In the genomic region with DNA sequence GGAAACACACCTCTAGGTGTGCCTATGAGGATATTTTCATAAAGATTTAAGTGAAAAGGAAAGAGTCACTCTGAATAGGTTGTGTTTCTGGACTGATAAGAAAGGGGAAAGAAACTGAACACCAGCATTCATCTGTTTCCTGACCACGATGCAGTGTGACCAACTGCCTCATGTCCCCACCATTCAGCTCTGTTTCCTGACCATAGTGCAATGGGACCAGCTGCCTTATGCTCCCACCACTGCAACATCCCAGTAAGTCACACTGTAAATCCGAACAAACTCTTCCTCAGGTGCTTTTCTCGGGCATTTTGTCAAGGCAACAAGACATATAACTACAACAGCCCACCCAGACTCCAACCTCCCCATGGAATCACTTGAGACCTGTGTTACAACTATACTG, we compare ENCODE assay signal across 13 mouse cellular contexts. TPM values are rescaled to one million over a fixed set of nuclear protein-coding genes. Genes with fewer than 3 reads are reported as not detected.
"Had no signal": no experiment of that assay in that cellular context is flagged by ENCODE, and none has a peak within 500 bp of the region (broad histone marks: within the 10 kb centered on the region; RNA-seq: fewer than 3 reads in every experiment).

No protein-coding gene starts in this region.

- DNase-seq: kidney, postnatal 10 days; kidney, postnatal 36 days; layer of hippocampus, postnatal 36 days; liver, embryonic 13.5 days; lung, adult 2 months; lung, postnatal 14 days; lung, postnatal 4 days; midbrain, embryonic 14.5 days; thymus, adult 18-20 months; thymus, postnatal 36 days had no signal

- H3K4me3 ChIP-seq: kidney, embryonic 15.5 days; left cerebral cortex, adult 2 months; liver, embryonic 13.5 days had no signal

- H3K4me1 ChIP-seq: liver, embryonic 13.5 days had no signal

- H3K27ac ChIP-seq: kidney, embryonic 15.5 days; left cerebral cortex, adult 2 months; liver, embryonic 13.5 days had no signal

- H3K36me3 ChIP-seq: kidney, embryonic 15.5 days; liver, embryonic 13.5 days had no signal

- H3K9ac ChIP-seq: kidney, embryonic 15.5 days; liver, embryonic 13.5 days had no signal

- H3K9me3 ChIP-seq: kidney, embryonic 15.5 days; liver, embryonic 13.5 days had no signal

- H3K27me3 ChIP-seq: kidney, embryonic 15.5 days; liver, embryonic 13.5 days had no signal

RNA-seq across cellular contexts. Expression of a gene that starts 5.7 kb away (rescaled TPM):
- total RNA-seq: megakaryocyte-erythroid progenitor cell, adult 5-6 weeks had no signal
